Mouse (Mus musculus) heart, postnatal 25 days (tissue): ENCODE results near the gene Sntb2. TPM values are rescaled to one million over a fixed set of nuclear protein-coding genes. Genes with fewer than 3 reads are reported as not detected.

Experiments used
- DNase-seq: peaks from one replicate; pipeline ENCODE4 v3.0.0; 2022; ENCODE audit warnings: low spot score
- intact Hi-C: fragments of 180-260 bp; cut with DNase I; formaldehyde crosslinking; loops from one replicate; pipeline ENCODE4 v1.15.1; 2025
- total RNA-seq, 2 experiments: library from RNA; stranded (reverse); gene quantifications; 2 replicates each; pipeline ENCODE4 v1.2.3; 2021

The Sntb2 gene
- total RNA-seq, result 10 to 100 TPM; 12.9 to 13.0 TPM

GRCm38 (mm10) chr8:106935324-106935869 is at the start of gene Sntb2:
Gene Sntb2, plus strand, starts transcription at chr8:106935750.
- DNase-seq, result peak; percentile 82
- intact Hi-C loops, result loop anchor here (5.0 kb wide), 2 partner anchors 37 to 43 kb away; partner anchors contain the start of gene Utp4

- no peak for DNase-seq
- intact Hi-C loops, result loop anchor here (1.0 to 5.0 kb wide), 3 partner anchors 45 to 189 kb away; no protein-coding TSS in a partner anchor
Measured at GRCm38 (mm10) chr8:106887336-106888189, 48.0 kb upstream of the Sntb2 start.

- DNase-seq, result no peak
- intact Hi-C loops, result loop anchor here (2.0 to 5.0 kb wide), 2 partner anchors 47 to 190 kb away; no protein-coding TSS in a partner anchor
Measured at GRCm38 (mm10) chr8:106888803-106889202, 46.7 kb upstream of the Sntb2 start.

GRCm38 (mm10) chr8:106892210-106892805 is 43.2 kb upstream of the Sntb2 start:
- intact Hi-C loops, result loop anchor here (5.0 kb wide), 1 partner anchor 45 kb away; the partner anchor contains the start of gene Sntb2
- no peak for DNase-seq

GRCm38 (mm10) chr8:106892806-106893451 is 42.6 kb upstream of the Sntb2 start:
- intact Hi-C loops, result loop anchor here (5.0 kb wide), 1 partner anchor 44 kb away; the partner anchor contains the start of gene Sntb2
- no peak for DNase-seq

- intact Hi-C loops, result loop anchor here (5.0 kb wide), 1 partner anchor 44 kb away; the partner anchor contains the start of gene Sntb2
- peak; percentile 81 for DNase-seq
Measured at GRCm38 (mm10) chr8:106893481-106894156, 41.9 kb upstream of the Sntb2 start, which contains the start of gene Utp4. Gene Utp4, plus strand, starts transcription at chr8:106893636.

GRCm38 (mm10) chr8:106899473-106899872 is 36.1 kb upstream of the Sntb2 start:
- no peak for DNase-seq
- intact Hi-C loops, result no loop called here

- DNase-seq, result peak; percentile 65
- intact Hi-C loops, result loop anchor here (1.0 kb wide), 1 partner anchor 96 kb away; no protein-coding TSS in a partner anchor
Measured at GRCm38 (mm10) chr8:106905727-106906480, 29.6 kb upstream of the Sntb2 start.

- intact Hi-C loops, result no loop called here
Measured at GRCm38 (mm10) chr8:106906635-106907034, 28.9 kb upstream of the Sntb2 start.

GRCm38 (mm10) chr8:106907450-106907849 is 28.1 kb upstream of the Sntb2 start:
- no peak for DNase-seq
- intact Hi-C loops, result no loop called here

More at GRCm38 (mm10) chr8:106906635-106907034, 28.9 kb upstream of the Sntb2 start:
- no peak for DNase-seq

GRCm38 (mm10) chr8:106908291-106908690 is 27.3 kb upstream of the Sntb2 start:
- intact Hi-C loops, result no loop called here
- DNase-seq, result no peak

GRCm38 (mm10) chr8:106913631-106914030 is 21.9 kb upstream of the Sntb2 start:
- no peak for DNase-seq
- intact Hi-C loops, result no loop called here

GRCm38 (mm10) chr8:106919721-106920394 is 15.7 kb upstream of the Sntb2 start:
- DNase-seq, result no peak
- intact Hi-C loops, result no loop called here

- no peak for DNase-seq
- intact Hi-C loops, result no loop called here
Measured at GRCm38 (mm10) chr8:106920395-106920741, 15.2 kb upstream of the Sntb2 start.

- no peak for DNase-seq
- intact Hi-C loops, result no loop called here
Measured at GRCm38 (mm10) chr8:106924057-106924456, 11.5 kb upstream of the Sntb2 start.

- DNase-seq, result peak; percentile 30
- intact Hi-C loops, result loop anchor here (5.0 kb wide), 1 partner anchor 77 kb away; no protein-coding TSS in a partner anchor
Measured at GRCm38 (mm10) chr8:106924904-106925349, 10.6 kb upstream of the Sntb2 start.

- intact Hi-C loops, result loop anchor here (5.0 kb wide), 1 partner anchor 77 kb away; no protein-coding TSS in a partner anchor
- no peak for DNase-seq
Measured at GRCm38 (mm10) chr8:106925446-106925845, 10.1 kb upstream of the Sntb2 start.

GRCm38 (mm10) chr8:106927247-106927646 is 8.3 kb upstream of the Sntb2 start:
- DNase-seq, result no peak
- intact Hi-C loops, result loop anchor here (5.0 kb wide), 1 partner anchor 75 kb away; no protein-coding TSS in a partner anchor
